Mouse (Mus musculus) liver, embryonic 15.5 days (tissue): ENCODE data around the gene Col7a1. TPM values are rescaled to one million over a fixed set of nuclear protein-coding genes. Genes with fewer than 3 reads are reported as not detected.
A peak's percentile ranks its signal among the peaks of the same experiment; 100 is the strongest.

ENCODE experiments used
- ATAC-seq: fragments of 200-750 bp; cut with Nextera tagmentation; 2 replicates; pipeline ENCODE4 v1.8.0; 2017; ENCODE audit warnings: moderate number of reproducible peaks, mild to moderate bottlenecking, moderate library complexity; ENCODE audit not compliant: insufficient read depth
- H3K27ac ChIP-seq: fragments of 300-500 bp; sonication (generic); replicated peaks from 2 replicates; pipeline ENCODE4 v1.5.1; 2015; ENCODE audit warnings: mild to moderate bottlenecking, inconsistent platforms
- H3K27me3 ChIP-seq: fragments of 300-500 bp; sonication (generic); 2 replicates; pipeline ENCODE4 v1.6.1; 2015; ENCODE audit warnings: mild to moderate bottlenecking, inconsistent platforms
- H3K36me3 ChIP-seq: fragments of 300-500 bp; sonication (generic); replicated peaks from 2 replicates; pipeline ENCODE4 v1.6.1; 2015; ENCODE audit warnings: moderate library complexity, mild to moderate bottlenecking, inconsistent platforms
- H3K4me1 ChIP-seq: fragments of 300-500 bp; sonication (generic); replicated peaks from 2 replicates; pipeline ENCODE4 v1.6.1; 2015; ENCODE audit warnings: inconsistent platforms
- H3K4me2 ChIP-seq: fragments of 300-500 bp; sonication (generic); 2 replicates; pipeline ENCODE4 v1.6.1; 2015; ENCODE audit warnings: moderate library complexity, mild to moderate bottlenecking, inconsistent platforms
- H3K4me3 ChIP-seq: fragments of 300-500 bp; sonication (generic); replicated peaks from 2 replicates; pipeline ENCODE4 v1.5.1; 2015; ENCODE audit warnings: mild to moderate bottlenecking, inconsistent platforms
- H3K9ac ChIP-seq: fragments of 300-500 bp; sonication (generic); 2 replicates; pipeline ENCODE4 v1.6.1; 2015; ENCODE audit warnings: moderate library complexity, mild to moderate bottlenecking, inconsistent platforms
- H3K9me3 ChIP-seq: fragments of 300-500 bp; sonication (generic); replicated peaks from 2 replicates; pipeline ENCODE4 v1.6.1; 2016; ENCODE audit warnings: inconsistent platforms
- WGBS: fragments of 180-500 bp; shearing (Covaris S2); methylation state at CpG from one replicate; pipeline ENCODE4 v1.1.7; 2015; ENCODE audit warnings: mixed read lengths; ENCODE audit not compliant: insufficient replicate concordance; 5-methylcytosine and 5-hydroxymethylcytosine counted together
- polyA plus RNA-seq: library from polyadenylated mRNA; unstranded; fragments of >200 nt; fragmentation: Nextera tagmentation; extraction: Ambion mirVana; gene quantifications from 2 replicates; pipeline ENCODE4 v1.2.1, GENCODE M21; 2015

The Col7a1 gene
- 0.33 and 0.60 TPM in 2 replicates for polyA plus RNA-seq

DNA sequence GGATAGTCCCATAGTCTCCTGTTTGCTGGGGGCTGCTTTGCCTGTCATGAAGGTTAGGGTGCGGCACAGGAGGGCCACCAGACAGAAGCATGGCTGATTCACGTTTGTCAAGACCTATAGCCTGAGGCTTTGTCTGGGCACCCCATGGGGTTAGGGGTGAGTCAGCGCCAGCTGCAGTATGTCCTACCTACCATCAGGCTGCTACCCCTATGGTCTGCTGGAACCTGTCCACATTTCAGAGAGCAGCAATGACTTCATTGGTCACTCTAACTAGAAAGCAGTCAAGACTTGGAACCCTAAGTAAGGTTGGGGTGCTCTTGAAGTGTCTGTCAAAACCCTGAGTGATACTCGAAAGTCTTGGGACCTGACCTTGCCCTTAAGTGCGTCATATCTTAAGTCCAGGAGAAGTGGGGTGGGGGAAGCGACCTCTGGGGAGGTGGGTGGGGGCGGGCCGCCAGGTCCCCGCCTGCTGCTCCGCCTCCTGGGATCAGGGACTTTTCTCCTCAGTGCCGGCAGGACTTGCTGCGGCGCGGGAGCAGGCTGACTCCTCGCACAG is at the start of gene Col7a1:
Gene Col7a1 (plus strand): TSS at position 506 of the 556 bp plus-strand sequence.
- Histone ChIP-seq H3K4me1 (no peaks in the 10 kb centered on the region), H3K9me3 (no peaks in the 10 kb centered on the region), H3K4me3 (no peak within 1 kb of the TSS), H3K4me2 (no peak within 1 kb of the TSS), H3K36me3 (peaks cover 24% of the 10 kb centered on the region), H3K9ac (no peak within 1 kb of the TSS), H3K27ac (no peak within 1 kb of the TSS), H3K27me3 (peaks cover 44% of the 10 kb centered on the region)
- no peak for ATAC-seq
- 15% methylated on average over 15 of the region's 15 CpGs for WGBS

GRCm38 (mm10) chr9:108912308-108912707 is 41.1 kb upstream of the Col7a1 start:
- no peak overlapping the region for H3K9ac ChIP-seq
- H3K27me3 ChIP-seq, result no peaks in the 10 kb centered on the region
- WGBS, result 51% methylated on average over 6 of the region's 6 CpGs
- no peaks in the 10 kb centered on the region for H3K36me3 ChIP-seq
- no peak overlapping the region for H3K27ac ChIP-seq
- no peak for ATAC-seq
- no peak overlapping the region for H3K4me3 ChIP-seq
- no peaks in the 10 kb centered on the region for H3K4me1 ChIP-seq
- H3K9me3 ChIP-seq, result no peaks in the 10 kb centered on the region
- no peak overlapping the region for H3K4me2 ChIP-seq

- no peak overlapping the region for H3K4me3 ChIP-seq
- no peak for ATAC-seq
- no peaks in the 10 kb centered on the region for H3K36me3 ChIP-seq
- H3K27me3 ChIP-seq, result no peaks in the 10 kb centered on the region
- WGBS, result 74% methylated on average over 7 of the region's 7 CpGs
- H3K9ac ChIP-seq, result no peak overlapping the region
- no peaks in the 10 kb centered on the region for H3K9me3 ChIP-seq
- H3K4me1 ChIP-seq, result no peaks in the 10 kb centered on the region
- no peak overlapping the region for H3K27ac ChIP-seq
- no peak overlapping the region for H3K4me2 ChIP-seq
Observed at GRCm38 (mm10) chr9:108913161-108913560, 40.2 kb upstream of the Col7a1 start.

DNA sequence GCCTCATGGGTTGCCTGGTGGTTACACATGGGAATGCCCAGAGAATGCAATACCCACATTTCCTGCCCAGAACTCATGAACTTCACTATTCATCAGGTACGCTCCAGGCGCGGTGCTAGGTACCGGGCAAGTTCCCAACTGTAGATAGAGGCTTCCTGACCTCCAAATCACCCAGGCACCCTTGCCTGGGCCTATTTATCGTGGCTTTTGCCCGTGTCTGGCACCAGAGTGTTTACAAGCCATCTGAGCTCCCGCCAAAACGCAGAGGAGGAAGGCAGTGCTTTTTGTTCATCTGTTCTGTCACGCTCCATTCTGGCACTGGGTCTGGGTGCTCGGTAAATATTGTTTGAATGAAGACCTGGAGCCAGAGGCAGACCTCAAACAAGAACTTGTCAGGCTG is 39.8 kb upstream of the Col7a1 start:
- H3K36me3 ChIP-seq, result no peaks in the 10 kb centered on the region
- no peaks in the 10 kb centered on the region for H3K9me3 ChIP-seq
- WGBS, result 64% methylated on average over 10 of the region's 10 CpGs
- H3K4me3 ChIP-seq, result no peak overlapping the region
- no peaks in the 10 kb centered on the region for H3K27me3 ChIP-seq
- no peak overlapping the region for H3K27ac ChIP-seq
- no peak overlapping the region for H3K9ac ChIP-seq
- no peaks in the 10 kb centered on the region for H3K4me1 ChIP-seq
- no peak for ATAC-seq
- H3K4me2 ChIP-seq, result no peak overlapping the region

- WGBS, result 61% methylated on average over 6 of the region's 6 CpGs
- Histone ChIP-seq H3K4me2 (no peak within 1 kb of the TSS), H3K9ac (no peak within 1 kb of the TSS), H3K9me3 (no peaks in the 10 kb centered on the region), H3K36me3 (no peaks in the 10 kb centered on the region), H3K4me1 (no peaks in the 10 kb centered on the region), H3K4me3 (no peak within 1 kb of the TSS), H3K27ac (no peak within 1 kb of the TSS), H3K27me3 (no peaks in the 10 kb centered on the region)
- ATAC-seq, result no peak
Observed at GRCm38 (mm10) chr9:108914491-108914890, 38.9 kb upstream of the Col7a1 start, which contains the start of gene Tmem89. Gene Tmem89 (plus strand): TSS chr9:108914619.

- Histone ChIP-seq H3K4me3 (no peak overlapping the region), H3K27ac (no peak overlapping the region), H3K4me2 (no peak overlapping the region), H3K4me1 (no peaks in the 10 kb centered on the region), H3K36me3 (no peaks in the 10 kb centered on the region), H3K27me3 (no peaks in the 10 kb centered on the region; the same call in 1 of the 2 replicates), H3K9ac (no peak overlapping the region), H3K9me3 (no peaks in the 10 kb centered on the region)
- ATAC-seq, result no peak
- WGBS, result 54% methylated on average over 8 of the region's 8 CpGs
Observed at GRCm38 (mm10) chr9:108925897-108926296, 27.5 kb upstream of the Col7a1 start.

DNA sequence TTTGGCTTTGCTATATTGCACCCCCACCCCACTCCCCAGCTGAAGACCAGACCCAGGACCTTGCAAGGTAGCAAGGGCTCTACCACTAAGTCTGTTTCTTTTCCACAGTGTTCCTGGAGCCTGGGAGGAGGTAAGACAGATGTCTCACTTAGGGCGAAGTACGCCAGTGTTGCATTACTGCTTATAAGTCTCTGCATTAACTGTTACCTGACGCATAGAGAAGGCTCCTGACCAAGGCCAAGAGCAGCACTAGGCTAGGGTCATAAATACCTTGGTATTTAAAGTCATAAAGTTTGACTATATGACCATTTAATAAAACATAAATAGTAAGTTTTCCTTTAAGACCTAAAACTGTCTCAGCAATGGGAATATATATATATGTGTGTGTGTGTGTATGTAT is 25.0 kb upstream of the Col7a1 start:
- no peaks in the 10 kb centered on the region for H3K36me3 ChIP-seq
- no peaks in the 10 kb centered on the region for H3K27me3 ChIP-seq
- H3K4me2 ChIP-seq, result no peak overlapping the region
- no peak overlapping the region for H3K4me3 ChIP-seq
- H3K27ac ChIP-seq, result no peak overlapping the region
- ATAC-seq, result no peak
- no peaks in the 10 kb centered on the region for H3K4me1 ChIP-seq
- no peaks in the 10 kb centered on the region for H3K9me3 ChIP-seq
- H3K9ac ChIP-seq, result no peak overlapping the region
- WGBS, result 76% methylated on average over 3 of the region's 3 CpGs

DNA sequence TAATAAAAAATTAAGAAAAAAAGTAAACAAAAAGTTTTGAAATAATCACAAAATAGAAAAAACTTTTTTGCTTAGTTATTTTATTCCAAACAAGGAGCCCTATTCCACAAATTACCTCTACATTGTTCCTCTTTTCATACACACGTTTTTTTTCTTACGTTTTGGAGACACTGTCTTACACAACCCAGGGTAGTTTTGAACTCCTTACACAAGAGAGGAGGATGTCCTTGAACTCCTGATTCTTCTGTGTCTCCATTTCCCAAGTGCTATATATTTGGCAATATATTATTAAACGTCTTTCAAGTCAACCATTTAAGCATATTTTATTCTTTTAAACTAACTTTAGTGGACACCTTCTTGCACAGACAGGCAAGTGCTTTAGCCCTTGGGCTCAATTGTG is 17.4 kb upstream of the Col7a1 start:
- H3K4me1 ChIP-seq, result peaks cover 22% of the 10 kb centered on the region
- H3K4me3 ChIP-seq, result peak overlapping the region; percentile 93
- H3K9ac ChIP-seq, result no peak overlapping the region
- H3K27me3 ChIP-seq, result no peaks in the 10 kb centered on the region
- no peaks in the 10 kb centered on the region for H3K9me3 ChIP-seq
- ATAC-seq, result no peak
- no peak overlapping the region; the same call in 1 of the 2 replicates for H3K27ac ChIP-seq
- peaks cover 33% of the 10 kb centered on the region for H3K36me3 ChIP-seq
- H3K4me2 ChIP-seq, result peak overlapping the region; percentile 51
- 10% methylated on average over 3 of the region's 3 CpGs for WGBS

GRCm38 (mm10) chr9:108936418-108937364 is 16.7 kb upstream of the Col7a1 start, which contains the start of gene Uqcrc1:
Gene Uqcrc1 (plus strand): TSS chr9:108936633.
- WGBS, result under 1% methylated on average over 58 of the region's 58 CpGs
- H3K27me3 ChIP-seq, result no peaks in the 10 kb centered on the region
- peak within 1 kb of the TSS; percentile 93 for H3K4me3 ChIP-seq
- peak within 1 kb of the TSS; percentile 92 for H3K9ac ChIP-seq
- peak; percentile 88 for ATAC-seq
- peaks cover 39% of the 10 kb centered on the region for H3K36me3 ChIP-seq
- peak within 1 kb of the TSS; percentile 69 for H3K27ac ChIP-seq
- H3K4me1 ChIP-seq, result peaks cover 22% of the 10 kb centered on the region
- H3K4me2 ChIP-seq, result peak within 1 kb of the TSS; percentile 79
- no peaks in the 10 kb centered on the region for H3K9me3 ChIP-seq

DNA sequence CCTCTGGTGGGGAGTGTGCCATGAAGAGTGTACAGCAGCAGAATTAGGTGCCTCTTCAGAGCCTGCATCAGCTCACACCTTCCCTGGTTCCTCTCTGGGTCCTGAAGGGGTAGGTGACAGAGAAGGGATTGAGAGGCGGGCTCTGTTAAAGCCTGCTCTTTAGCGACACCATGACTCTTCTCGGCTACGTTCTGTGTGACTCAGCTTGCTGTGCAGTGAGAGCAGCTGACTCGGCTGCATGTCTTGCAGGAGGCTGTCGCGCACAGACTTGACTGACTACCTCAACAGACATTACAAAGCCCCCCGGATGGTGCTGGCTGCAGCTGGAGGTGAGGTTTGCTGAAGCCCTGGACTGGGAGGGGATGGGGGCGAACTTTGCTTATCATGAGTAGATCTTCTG is 8.3 kb upstream of the Col7a1 start:
- 72% methylated on average over 9 of the region's 9 CpGs for WGBS
- Histone ChIP-seq H3K4me3 (no peak overlapping the region), H3K9me3 (no peaks in the 10 kb centered on the region), H3K27ac (no peak overlapping the region), H3K4me1 (peaks cover 10% of the 10 kb centered on the region; the same call in 1 of the 2 replicates), H3K36me3 (peaks cover 94% of the 10 kb centered on the region), H3K4me2 (no peak overlapping the region), H3K9ac (no peak overlapping the region), H3K27me3 (no peaks in the 10 kb centered on the region)
- no peak for ATAC-seq

DNA sequence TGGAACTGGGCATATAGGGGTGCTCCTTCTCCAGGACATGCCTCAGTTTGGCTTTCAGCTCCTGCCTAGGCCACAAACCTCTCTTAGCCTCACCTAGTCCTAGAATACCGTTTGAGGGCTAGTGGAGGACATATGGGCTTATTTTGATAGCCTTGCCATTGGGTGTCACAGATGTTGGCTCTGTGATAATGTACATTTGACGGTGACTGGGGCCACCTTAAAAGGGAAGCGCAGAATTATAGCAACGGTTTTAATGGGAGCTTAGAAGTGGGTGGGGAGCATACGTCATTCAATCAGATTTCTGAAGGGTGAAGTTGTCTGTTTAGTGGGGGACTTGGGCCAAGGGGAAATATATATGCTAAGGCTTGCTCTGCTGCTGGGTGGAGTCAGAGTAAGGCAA is 7.8 kb upstream of the Col7a1 start:
- Histone ChIP-seq H3K27me3 (no peaks in the 10 kb centered on the region), H3K36me3 (peaks cover 93% of the 10 kb centered on the region), H3K4me2 (no peak overlapping the region), H3K4me1 (peaks cover 8% of the 10 kb centered on the region; the same call in 1 of the 2 replicates), H3K9me3 (no peaks in the 10 kb centered on the region), H3K27ac (no peak overlapping the region), H3K9ac (no peak overlapping the region), H3K4me3 (no peak overlapping the region)
- 34% methylated on average over 5 of the region's 5 CpGs for WGBS
- ATAC-seq, result peak; percentile 45
